Mouse (Mus musculus) lung, adult 10 weeks (tissue): ENCODE data around the gene Batf. TPM values are rescaled to one million over a fixed set of nuclear protein-coding genes. Genes with fewer than 3 reads are reported as not detected.

Experiments
- polyA plus RNA-seq: library from polyadenylated mRNA; stranded (reverse); fragments of 350-450 nt; fragmentation: Illumina TruSeq; extraction: RNeasy Lipid Tissue Mini Kit (QIAGEN cat#74804); gene quantifications from one replicate; pipeline ENCODE4 v1.2.3, GENCODE M21; 2014; ENCODE audit warnings: low read depth, low replicate concordance; ENCODE audit not compliant: insufficient read depth

Gene Batf
- 13.1 TPM for polyA plus RNA-seq

DNA sequence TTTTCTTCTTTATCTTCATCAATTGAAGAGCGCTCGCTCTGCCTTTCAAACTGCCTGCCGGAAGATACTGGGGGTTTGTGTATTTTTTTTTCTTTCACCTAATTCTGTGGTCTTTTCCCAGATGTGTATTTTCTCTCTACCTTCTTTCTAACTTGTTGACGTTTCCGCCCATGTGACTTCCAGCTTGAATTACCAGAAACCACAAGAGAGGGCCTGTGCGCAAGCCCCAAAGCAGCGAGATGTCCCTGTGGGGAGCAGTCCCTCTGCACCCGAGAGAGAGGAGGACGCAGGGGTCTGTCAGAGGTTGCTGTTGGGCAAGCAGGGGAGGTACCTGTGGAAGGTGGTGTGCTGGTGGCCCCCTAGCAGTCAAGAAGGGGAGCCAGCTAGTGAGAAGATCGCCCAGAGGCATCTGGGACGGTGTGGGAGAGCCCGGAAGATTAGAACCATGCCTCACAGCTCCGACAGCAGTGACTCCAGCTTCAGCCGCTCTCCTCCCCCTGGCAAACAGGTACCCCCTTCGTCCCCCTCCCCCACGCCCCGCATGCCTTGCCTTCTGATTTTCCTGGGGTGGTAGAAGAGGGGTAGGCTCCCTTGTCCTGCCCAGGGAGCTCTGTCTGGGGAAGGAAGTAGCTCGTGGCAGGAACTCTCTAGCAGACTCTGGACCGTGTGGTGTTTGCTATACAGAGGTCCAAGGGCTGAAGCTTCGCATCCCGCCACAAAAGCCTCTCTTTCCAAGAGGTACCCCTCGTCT lies at the start of gene Batf:
Batf (plus strand) TSS at position 204 of the 751 bp plus-strand sequence.

DNA sequence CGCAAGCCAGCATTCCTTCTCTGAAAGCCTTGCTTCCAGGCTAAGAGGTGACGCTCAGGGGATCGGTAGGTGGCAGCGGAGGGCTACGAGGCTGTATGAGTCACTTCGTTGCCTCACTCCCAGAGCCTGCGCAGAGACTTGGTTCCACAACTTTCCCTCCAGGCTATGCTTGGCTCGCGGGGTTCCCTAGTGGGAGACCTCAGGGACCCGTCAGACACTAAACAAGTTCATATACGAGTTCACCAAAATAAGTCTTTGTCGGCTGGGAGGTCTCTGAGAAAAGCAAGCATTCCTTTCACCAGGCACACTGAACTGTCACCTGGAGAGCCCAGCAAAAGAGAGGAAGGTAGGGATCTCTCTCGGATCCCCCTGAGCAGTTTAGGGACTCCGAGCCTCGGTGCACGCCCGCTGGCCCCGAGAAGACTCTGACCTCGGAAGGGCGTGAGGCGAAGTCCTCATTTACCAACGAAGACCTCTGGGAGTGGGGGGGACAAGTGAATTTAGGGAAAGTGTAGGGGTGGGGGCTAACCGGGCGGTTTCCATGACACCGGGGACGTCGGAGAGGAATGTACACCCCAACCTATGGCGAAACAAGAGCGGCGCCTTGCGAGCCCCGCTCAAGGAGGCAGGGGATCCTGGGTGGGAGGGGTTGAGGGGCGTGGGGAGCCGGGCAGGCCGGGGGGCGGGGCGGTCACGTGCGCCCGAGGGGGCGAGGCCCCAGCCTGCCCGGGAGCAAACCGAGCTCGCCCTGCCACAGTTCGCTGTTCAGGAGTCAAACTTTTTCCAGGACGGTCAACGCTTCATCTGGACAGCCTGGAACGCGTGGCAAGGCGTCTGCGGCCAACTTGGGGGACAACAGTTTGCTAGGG lies 59.6 kb downstream of the Batf start, which contains the start of gene Flvcr2:
Flvcr2 (plus strand) TSS at position 713 of the 869 bp plus-strand sequence.

Other genes starting within 250 kb of the Batf start
- gene Fos, start 212.8 kb upstream of the Batf start, polyA plus RNA-seq = 31.6 TPM
- gene Jdp2, start 87.6 kb upstream of the Batf start, polyA plus RNA-seq = 21.4 TPM
- gene Flvcr2, start 59.9 kb downstream of the Batf start, polyA plus RNA-seq = 3.5 TPM
- 41.4 TPM for gene Erg28, start 137.9 kb downstream of the Batf start, polyA plus RNA-seq
- 5.4 TPM for gene Ttll5, start 138.0 kb downstream of the Batf start, polyA plus RNA-seq